19 mouse cellular contexts compared by ENCODE assay signal in the genomic region with DNA sequence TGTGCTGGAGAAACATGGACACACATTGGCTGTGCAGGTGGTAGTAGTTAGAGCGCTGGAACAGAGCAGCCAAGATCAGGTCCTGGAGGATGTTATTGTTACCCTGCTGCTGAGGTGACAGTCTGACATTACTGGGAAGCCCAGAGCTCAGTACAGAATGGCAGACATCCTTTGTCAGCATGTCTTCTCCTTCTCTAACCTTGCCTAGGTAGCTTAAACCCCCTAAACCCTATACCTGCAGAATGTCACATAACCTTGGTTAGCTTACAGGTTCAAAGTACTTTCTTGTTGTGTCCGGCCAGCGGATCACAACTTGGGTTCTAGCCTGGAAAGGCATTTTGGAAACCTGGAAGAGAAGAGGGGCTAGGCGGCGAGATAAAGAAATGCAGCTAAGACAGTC.
"Had no signal": no experiment of that assay in that cellular context is flagged by ENCODE, and none has a peak within 500 bp of the region (broad histone marks: within the 10 kb centered on the region; RNA-seq: fewer than 3 reads in every experiment).

No protein-coding gene starts in this region.

- H3K4me1 ChIP-seq: limb, embryonic 10.5 days; limb, embryonic 13.5 days; liver, embryonic 12.5 days; liver, embryonic 15.5 days; lung, embryonic 15.5 days; midbrain, embryonic 10.5 days had no signal

- H3K27me3 ChIP-seq: limb, embryonic 13.5 days; liver, embryonic 12.5 days; liver, embryonic 15.5 days; lung, embryonic 15.5 days; megakaryocyte, embryonic 14.5 days had no signal

- ATAC-seq: liver, embryonic 12.5 days; midbrain, embryonic 16.5 days had no signal

- H3K4me3 ChIP-seq: layer of hippocampus, adult 2 months; limb, embryonic 10.5 days; limb, embryonic 13.5 days; liver, embryonic 12.5 days; liver, embryonic 15.5 days; lung, embryonic 15.5 days; megakaryocyte, embryonic 14.5 days; midbrain, embryonic 10.5 days had no signal

- H3K27ac ChIP-seq: layer of hippocampus, adult 2 months; limb, embryonic 10.5 days; limb, embryonic 13.5 days; liver, embryonic 12.5 days; liver, embryonic 15.5 days; lung, embryonic 15.5 days; macrophage; midbrain, embryonic 10.5 days; stomach, postnatal 0 days had no signal

- H3K4me2 ChIP-seq: limb, embryonic 13.5 days; liver, embryonic 12.5 days; liver, embryonic 15.5 days; lung, embryonic 15.5 days had no signal

- H3K9me3 ChIP-seq: limb, embryonic 10.5 days; limb, embryonic 13.5 days; liver, embryonic 12.5 days; liver, embryonic 15.5 days; lung, embryonic 15.5 days; midbrain, embryonic 10.5 days had no signal

- DNase-seq: kidney, adult 11 months; kidney, adult 8-10 months; kidney, postnatal 14 days; layer of hippocampus, adult 9-11 months; liver; thymus, adult 2 months; thymus, postnatal 14 days; thymus, postnatal 4 days had no signal

- H3K9ac ChIP-seq: limb, embryonic 13.5 days; liver, embryonic 12.5 days; liver, embryonic 15.5 days; lung, embryonic 15.5 days had no signal

- H3K36me3 ChIP-seq: limb, embryonic 10.5 days; limb, embryonic 13.5 days; liver, embryonic 12.5 days; liver, embryonic 15.5 days; lung, embryonic 15.5 days; midbrain, embryonic 10.5 days had no signal
